Mouse (Mus musculus) myocyte (in vitro differentiated cells): ENCODE measurements around the gene Basp1.

Source experiments
- E2F4 ChIP-seq: IDR thresholded peaks from one replicate; pipeline ENCODE4 v1.6.1; 2011; ENCODE audit warnings: mild to moderate bottlenecking, control low read depth, moderate library complexity; ENCODE audit not compliant: insufficient read depth
- MAX ChIP-seq: IDR thresholded peaks from one replicate; pipeline ENCODE4 v1.6.1; 2011; ENCODE audit warnings: low read depth, mild to moderate bottlenecking, control low read depth
- MYOD1 ChIP-seq, 3 experiments: IDR thresholded peaks; one replicate each; pipeline ENCODE4 v1.6.1; 2011; ENCODE audit warnings: control low read depth in 2 of 3, low read depth in 2 of 3, mild to moderate bottlenecking in 2 of 3, moderate library complexity in 1 of 3; ENCODE audit not compliant: insufficient read length in 2 of 3, control insufficient read depth in 1 of 3
- POLR2A ChIP-seq: IDR thresholded peaks from one replicate; pipeline ENCODE4 v1.6.1; 2011; ENCODE audit warnings: low read depth, mild to moderate bottlenecking, control low read depth, moderate library complexity; ENCODE audit not compliant: insufficient read length
- POLR2AphosphoS2 ChIP-seq: IDR thresholded peaks from one replicate; pipeline ENCODE4 v1.6.1; 2011; ENCODE audit warnings: low read depth, control low read depth; ENCODE audit not compliant: insufficient read length
- REST ChIP-seq: IDR thresholded peaks from one replicate; pipeline ENCODE4 v1.6.1; 2011; ENCODE audit warnings: mild to moderate bottlenecking, control low read depth, moderate library complexity; ENCODE audit not compliant: insufficient read depth, insufficient read length
- SRF ChIP-seq: IDR thresholded peaks from one replicate; pipeline ENCODE4 v1.6.1; 2011; ENCODE audit warnings: low read depth; ENCODE audit not compliant: control insufficient read depth, insufficient read length
- TCF12 ChIP-seq: IDR thresholded peaks from one replicate; pipeline ENCODE4 v1.6.1; 2011; ENCODE audit warnings: mild to moderate bottlenecking, control low read depth; ENCODE audit not compliant: poor library complexity, insufficient read depth, severe bottlenecking
- TCF3 ChIP-seq: IDR thresholded peaks from one replicate; pipeline ENCODE4 v1.6.1; 2011; ENCODE audit warnings: low read depth, control low read depth; ENCODE audit not compliant: insufficient read length

GRCm38 (mm10) chr15:25369522-25369921 lies 44.0 kb downstream of the Basp1 start:
- TF ChIP-seq POLR2A (no peak), TCF12 (no peak), SRF (no peak), POLR2AphosphoS2 (no peak), MYOD1 (IDR thresholded peaks at IDR 0.05; ENCODE audit: control insufficient read depth in 1 of 3, insufficient read length in 2 of 3, low read depth in 2 of 3) (peak in 1 of 3 experiments; percentile 30), E2F4 (no peak), REST (no peak), MAX (no peak), TCF3 (no peak)
